Mouse (Mus musculus): Measurements from ENCODE around the gene B3gntl1. TPM values are rescaled to one million over a fixed set of nuclear protein-coding genes. Genes with fewer than 3 reads are reported as not detected.
A peak's percentile ranks its signal among the peaks of the same experiment; 100 is the strongest.

B3gntl1 gene
- total RNA-seq (2021), result 1 to 10 TPM; 5.8 to 6.8 TPM

- DNase-seq (ENCODE audit: low spot score in 2 of 2), result peak; percentile 100
- intact Hi-C loops (cut with DNase I), result loop anchor here (1.0 kb wide), 1 partner anchor 29 kb away; no protein-coding TSS in a partner anchor
Observed at GRCm38 (mm10) chr11:121672990-121673572, at the start of gene B3gntl1. TSS of gene B3gntl1 (minus strand) at chr11:121673153.

- no peak for DNase-seq (ENCODE audit: low spot score in 2 of 2)
- intact Hi-C loops (cut with DNase I), result no loop called here
Observed at GRCm38 (mm10) chr11:121722434-121722833, 49.5 kb upstream of the B3gntl1 start.

- DNase-seq (ENCODE audit: low spot score in 2 of 2), result no peak
- intact Hi-C loops (cut with DNase I), result no loop called here
Observed at GRCm38 (mm10) chr11:121720752-121721151, 47.8 kb upstream of the B3gntl1 start.

- intact Hi-C loops (cut with DNase I), result no loop called here
- no peak for DNase-seq (ENCODE audit: low spot score in 2 of 2)
Observed at GRCm38 (mm10) chr11:121717724-121718123, 44.8 kb upstream of the B3gntl1 start.

- intact Hi-C loops (cut with DNase I), result no loop called here
- DNase-seq (ENCODE audit: low spot score in 2 of 2), result no peak
Observed at GRCm38 (mm10) chr11:121714745-121715485, 42.0 kb upstream of the B3gntl1 start.

GRCm38 (mm10) chr11:121713569-121713968 is 40.6 kb upstream of the B3gntl1 start:
- intact Hi-C loops (cut with DNase I), result no loop called here

GRCm38 (mm10) chr11:121712987-121713386 is 40.0 kb upstream of the B3gntl1 start:
- no peak for DNase-seq (ENCODE audit: low spot score in 2 of 2)
- intact Hi-C loops (cut with DNase I), result no loop called here

More at GRCm38 (mm10) chr11:121713569-121713968, 40.6 kb upstream of the B3gntl1 start:
- no peak for DNase-seq (ENCODE audit: low spot score in 2 of 2)

- no peak for DNase-seq (ENCODE audit: low spot score in 2 of 2)
- intact Hi-C loops (cut with DNase I), result no loop called here
Observed at GRCm38 (mm10) chr11:121710245-121710644, 37.3 kb upstream of the B3gntl1 start.

- no peak for DNase-seq (ENCODE audit: low spot score in 2 of 2)
- intact Hi-C loops (cut with DNase I), result no loop called here
Observed at GRCm38 (mm10) chr11:121709278-121709677, 36.3 kb upstream of the B3gntl1 start.

- intact Hi-C loops (cut with DNase I), result no loop called here
- DNase-seq (ENCODE audit: low spot score in 2 of 2), result peak; percentile 21 to 75
Observed at GRCm38 (mm10) chr11:121706521-121707005, 33.6 kb upstream of the B3gntl1 start.

- intact Hi-C loops (cut with DNase I), result loop anchor here (1.0 kb wide), 1 partner anchor 49 kb away; no protein-coding TSS in a partner anchor
- peak; percentile 13 to 16 for DNase-seq (ENCODE audit: low spot score in 2 of 2)
Observed at GRCm38 (mm10) chr11:121703619-121704215, 30.8 kb upstream of the B3gntl1 start.

- intact Hi-C loops (cut with DNase I), result loop anchor here (1.0 kb wide), 2 partner anchors 30 to 49 kb away; partner anchors contain the start of gene B3gntl1
- peak; percentile 53 to 76 for DNase-seq (ENCODE audit: low spot score in 2 of 2)
Observed at GRCm38 (mm10) chr11:121702895-121703618, 30.1 kb upstream of the B3gntl1 start.

- intact Hi-C loops (cut with DNase I), result loop anchor here (1.0 kb wide), 1 partner anchor 29 kb away; the partner anchor contains the start of gene B3gntl1
- peak; percentile 78 for DNase-seq (ENCODE audit: low spot score in 2 of 2)
Observed at GRCm38 (mm10) chr11:121702111-121702894, 29.4 kb upstream of the B3gntl1 start.

- intact Hi-C loops (cut with DNase I), result no loop called here
- DNase-seq (ENCODE audit: low spot score in 2 of 2), result no peak
Observed at GRCm38 (mm10) chr11:121701244-121701643, 28.3 kb upstream of the B3gntl1 start, which contains the start of gene Metrnl. TSS of gene Metrnl (plus strand) at chr11:121701544.

- intact Hi-C loops (cut with DNase I), result no loop called here
- no peak for DNase-seq (ENCODE audit: low spot score in 2 of 2)
Observed at GRCm38 (mm10) chr11:121698381-121698955, 25.5 kb upstream of the B3gntl1 start.

GRCm38 (mm10) chr11:121697271-121697670 is 24.3 kb upstream of the B3gntl1 start:
- intact Hi-C loops (cut with DNase I), result no loop called here
- DNase-seq (ENCODE audit: low spot score in 2 of 2), result no peak

GRCm38 (mm10) chr11:121695304-121696064 is 22.5 kb upstream of the B3gntl1 start:
- intact Hi-C loops (cut with DNase I), result no loop called here
- no peak for DNase-seq (ENCODE audit: low spot score in 2 of 2)

- DNase-seq (ENCODE audit: low spot score in 2 of 2), result no peak
- intact Hi-C loops (cut with DNase I), result no loop called here
Observed at GRCm38 (mm10) chr11:121688024-121688423, 15.1 kb upstream of the B3gntl1 start.
